Mouse (Mus musculus) midbrain, embryonic 14.5 days (tissue): ENCODE data around the gene Gm11077. TPM values are rescaled to one million over a fixed set of nuclear protein-coding genes. Genes with fewer than 3 reads are reported as not detected.

Experiments
- ATAC-seq: fragments of 200-750 bp; cut with Nextera tagmentation; 2 replicates; pipeline ENCODE4 v1.8.0; 2017; ENCODE audit warnings: moderate number of reproducible peaks, moderate library complexity; ENCODE audit not compliant: low FRiP score, low TSS enrichment
- DNase-seq: peaks from one replicate; pipeline ENCODE4 v3.0.0-alpha.2; 2015
- H3K27ac ChIP-seq: fragments of 300-500 bp; sonication (generic); replicated peaks from 2 replicates; pipeline ENCODE4 v1.5.1; 2014; ENCODE audit warnings: mild to moderate bottlenecking, low read depth, low read length, moderate library complexity
- H3K27me3 ChIP-seq: fragments of 300-500 bp; sonication (generic); 2 replicates; pipeline ENCODE4 v1.6.1; 2014; ENCODE audit warnings: low read length, control low read depth, mixed read lengths; ENCODE audit not compliant: control insufficient read depth, insufficient read depth
- H3K36me3 ChIP-seq: fragments of 300-500 bp; sonication (generic); 2 replicates; pipeline ENCODE4 v1.6.1; 2014; ENCODE audit warnings: low read length, control low read depth; ENCODE audit not compliant: control insufficient read depth, insufficient read depth
- H3K4me1 ChIP-seq: fragments of 300-500 bp; sonication (generic); 2 replicates; pipeline ENCODE4 v1.6.1; 2014; ENCODE audit warnings: mild to moderate bottlenecking, antibody characterized with exemption, low read length, control low read depth; ENCODE audit not compliant: control insufficient read depth, insufficient read depth
- H3K4me2 ChIP-seq: fragments of 300-500 bp; sonication (generic); 2 replicates; pipeline ENCODE4 v1.6.1; 2014; ENCODE audit warnings: mild to moderate bottlenecking, low read length, moderate library complexity
- H3K4me3 ChIP-seq: fragments of 300-500 bp; sonication (generic); replicated peaks from 2 replicates; pipeline ENCODE4 v1.5.1; 2014; ENCODE audit warnings: low read depth, low read length
- H3K9ac ChIP-seq: fragments of 300-500 bp; sonication (generic); replicated peaks from 2 replicates; pipeline ENCODE4 v1.6.1; 2014; ENCODE audit warnings: mild to moderate bottlenecking, low read length, moderate library complexity
- H3K9me3 ChIP-seq: fragments of 300-500 bp; sonication (generic); 2 replicates; pipeline ENCODE4 v1.6.1; 2016; ENCODE audit warnings: low read length, control low read depth, mixed read lengths; ENCODE audit not compliant: control insufficient read depth
- WGBS: fragments of 180-500 bp; shearing (Covaris S2); extraction: QIAGEN DNeasy Blood & Tissue Kit; methylation state at CpG from one replicate; pipeline ENCODE4 v1.1.7; 2014; 5-methylcytosine and 5-hydroxymethylcytosine counted together
- polyA plus RNA-seq: library from polyadenylated mRNA; unstranded; fragments of >200 nt; fragmentation: Nextera tagmentation; extraction: Ambion mirVana; gene quantifications from 2 replicates; pipeline ENCODE4 v1.2.1, GENCODE M21; 2014

Gm11077 gene
- polyA plus RNA-seq, 1 experiment from 2014 or later = not detected

DNA sequence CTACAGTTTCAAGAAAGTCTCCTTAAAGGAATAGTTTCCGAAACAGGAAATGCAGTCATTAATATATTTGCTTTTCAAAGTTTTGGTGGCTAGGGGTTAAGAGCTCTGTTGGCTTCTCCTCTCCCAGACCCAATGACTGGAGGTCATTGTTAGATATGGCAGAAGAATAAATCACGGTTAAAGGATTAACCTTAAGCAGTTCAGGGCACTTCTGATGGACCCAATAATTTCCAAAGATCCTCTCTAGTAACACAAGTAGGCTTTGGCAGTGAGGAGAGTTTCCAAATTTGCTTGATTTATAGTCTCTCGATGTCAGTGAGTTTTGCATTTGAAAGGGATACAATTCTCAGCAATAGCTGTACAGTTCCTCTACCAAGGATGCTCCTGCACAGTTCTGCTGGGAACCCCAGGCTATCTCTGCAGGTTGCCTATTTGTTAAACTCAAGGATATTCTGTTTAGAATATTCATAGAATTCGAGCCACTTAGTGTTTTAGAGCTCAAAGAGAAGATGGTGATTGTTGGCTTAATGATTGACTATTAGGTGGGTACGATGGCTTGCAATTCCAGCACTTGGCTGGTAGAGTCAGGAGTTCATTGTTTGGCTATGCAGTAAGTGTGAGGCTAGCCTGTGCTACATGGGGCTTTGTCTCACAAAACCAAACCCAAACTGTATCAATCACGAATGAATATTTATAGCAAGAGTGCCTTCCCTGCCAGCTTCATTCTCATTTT, 1.8 kb downstream of the Gm11077 start:
- ATAC-seq = 0 out of 2 replicates have a peak, but pooled peaks have one; percentile 9
- Histone ChIP-seq H3K27ac (no peak overlapping the region), H3K4me2 (no peak overlapping the region), H3K4me1 (peaks cover 6% of the 10 kb centered on the region; the same call in 1 of the 2 replicates), H3K27me3 (no peaks in the 10 kb centered on the region), H3K36me3 (no peaks in the 10 kb centered on the region), H3K9ac (no peak overlapping the region), H3K4me3 (no peak overlapping the region), H3K9me3 (no peaks in the 10 kb centered on the region)
- no peak for DNase-seq
- WGBS = 66% methylated on average over 6 of the region's 6 CpGs

DNA sequence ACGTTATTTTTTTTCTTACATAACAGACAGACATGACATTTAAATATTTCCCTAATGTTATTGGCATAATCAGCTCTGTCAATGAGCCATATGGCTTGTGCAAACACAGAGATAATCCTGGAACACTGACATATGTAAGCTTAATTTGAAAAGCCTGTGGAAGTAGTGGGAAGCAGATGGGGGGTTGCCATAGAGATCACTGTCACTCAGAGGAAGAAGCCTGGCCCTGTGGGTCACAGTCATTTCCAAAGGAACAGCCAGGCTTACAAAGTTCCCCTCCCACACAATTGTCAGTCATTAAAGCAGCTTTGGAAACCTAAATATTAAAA, 2.3 kb downstream of the Gm11077 start:
- 21% methylated on average over 1 of the region's 1 CpGs for WGBS
- DNase-seq (peak; percentile 70), ATAC-seq (peak; percentile 83; the same call in 1 of the 2 replicates)
- Histone ChIP-seq H3K4me2 (no peak overlapping the region), H3K27me3 (no peaks in the 10 kb centered on the region), H3K4me3 (no peak overlapping the region), H3K9me3 (no peaks in the 10 kb centered on the region), H3K36me3 (no peaks in the 10 kb centered on the region), H3K9ac (no peak overlapping the region), H3K4me1 (peaks cover 6% of the 10 kb centered on the region; the same call in 1 of the 2 replicates), H3K27ac (no peak overlapping the region)

DNA sequence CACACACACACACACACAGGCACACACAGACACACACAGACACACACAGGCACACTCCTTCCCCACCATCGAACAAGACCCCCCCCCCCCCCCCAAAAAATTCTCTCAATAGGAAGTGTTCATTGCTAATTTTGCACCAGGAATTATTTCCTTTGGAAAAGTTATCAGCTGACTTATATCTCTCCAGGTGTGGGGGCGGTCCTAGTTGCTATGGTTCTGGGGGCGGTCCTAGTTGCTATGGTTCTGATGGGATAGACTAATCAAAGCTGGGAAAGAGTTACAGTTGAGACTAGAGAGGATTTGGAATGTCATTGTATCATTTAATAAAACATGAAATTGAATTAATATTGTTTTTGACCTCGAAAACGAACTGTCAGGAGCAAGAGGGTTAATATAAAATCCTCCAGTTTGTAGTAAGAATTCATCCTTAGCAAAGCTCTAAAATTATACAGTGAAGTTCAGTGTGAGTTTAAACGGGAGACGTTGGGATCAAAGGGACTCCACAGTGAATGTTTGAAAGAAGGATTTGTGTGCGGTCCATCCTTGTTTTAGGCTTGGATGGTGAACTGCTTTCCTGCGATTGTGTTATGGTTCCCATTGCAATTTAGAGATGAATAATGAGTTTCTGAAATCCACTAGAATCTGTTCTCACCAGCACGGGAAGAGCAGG, 4.0 kb downstream of the Gm11077 start:
- H3K27ac ChIP-seq = peak overlapping the region; percentile 49
- ATAC-seq = 0 out of 2 replicates have a peak, but pooled peaks have one; percentile 41
- H3K9me3 ChIP-seq = no peaks in the 10 kb centered on the region
- H3K4me3 ChIP-seq = peak overlapping the region; percentile 37
- no peaks in the 10 kb centered on the region for H3K36me3 ChIP-seq
- peak; percentile 56 for DNase-seq
- no peaks in the 10 kb centered on the region for H3K27me3 ChIP-seq
- peak overlapping the region; percentile 53 for H3K9ac ChIP-seq
- whole genome bisulfite sequencing = 35% methylated on average over 10 of the region's 10 CpGs
- H3K4me2 ChIP-seq = peak overlapping the region; percentile 57
- peaks cover 6% of the 10 kb centered on the region; the same call in 1 of the 2 replicates for H3K4me1 ChIP-seq

DNA sequence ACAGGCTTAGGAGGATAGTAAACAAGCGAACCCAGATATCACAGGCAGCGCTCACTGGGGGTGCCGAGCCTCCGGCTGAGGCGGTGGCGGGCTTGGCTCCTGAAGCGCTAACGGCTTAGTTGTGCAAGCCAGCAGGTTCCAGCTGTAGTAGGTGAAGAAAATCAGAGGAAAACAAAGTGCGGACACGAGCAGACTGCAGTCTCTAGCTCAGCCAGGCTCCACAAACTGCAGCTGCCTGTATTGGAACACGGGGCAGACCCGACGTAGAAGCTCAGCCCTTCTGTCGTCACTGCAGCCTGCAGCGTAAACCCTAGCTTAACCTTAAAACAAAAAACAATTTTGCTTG, 4.5 kb downstream of the Gm11077 start:
- peak overlapping the region; percentile 53 for H3K9ac ChIP-seq
- peak overlapping the region; percentile 57 for H3K4me2 ChIP-seq
- peak overlapping the region; percentile 37 for H3K4me3 ChIP-seq
- DNase-seq (peak; percentile 73), ATAC-seq (peak; percentile 42; the same call in 1 of the 2 replicates)
- H3K36me3 ChIP-seq = no peaks in the 10 kb centered on the region
- H3K27ac ChIP-seq = peak overlapping the region; percentile 49
- WGBS = 3% methylated on average over 15 of the region's 15 CpGs
- no peaks in the 10 kb centered on the region for H3K27me3 ChIP-seq
- H3K9me3 ChIP-seq = no peaks in the 10 kb centered on the region
- peaks cover 6% of the 10 kb centered on the region; the same call in 1 of the 2 replicates for H3K4me1 ChIP-seq

DNA sequence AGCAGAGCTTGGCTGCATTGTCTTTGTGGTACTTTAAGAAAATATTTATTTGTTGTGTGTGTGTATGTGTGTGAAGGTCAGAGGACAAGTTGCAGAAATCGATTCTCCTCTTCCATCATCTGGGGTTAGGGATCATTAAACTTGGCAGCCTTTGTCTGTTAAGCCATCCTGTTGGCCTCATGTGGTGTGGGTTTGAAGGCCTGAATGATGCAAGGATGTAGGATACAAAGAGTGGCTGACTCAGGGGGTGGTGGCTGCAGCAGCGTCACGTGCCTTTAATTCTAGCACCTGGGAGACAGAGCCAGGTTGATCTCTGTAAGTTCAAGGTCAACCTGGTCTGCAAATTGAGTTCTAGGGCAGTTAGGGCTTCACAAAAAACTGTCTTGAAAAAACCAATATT, 16.5 kb downstream of the Gm11077 start:
- no peaks in the 10 kb centered on the region for H3K27me3 ChIP-seq
- 60% methylated on average over 3 of the region's 3 CpGs for WGBS
- H3K9ac ChIP-seq = no peak overlapping the region
- no peaks in the 10 kb centered on the region for H3K36me3 ChIP-seq
- H3K4me3 ChIP-seq = no peak overlapping the region
- H3K27ac ChIP-seq = no peak overlapping the region
- no peak overlapping the region for H3K4me2 ChIP-seq
- DNase-seq (no peak), ATAC-seq (no peak)
- H3K9me3 ChIP-seq = no peaks in the 10 kb centered on the region
- no peaks in the 10 kb centered on the region for H3K4me1 ChIP-seq

DNA sequence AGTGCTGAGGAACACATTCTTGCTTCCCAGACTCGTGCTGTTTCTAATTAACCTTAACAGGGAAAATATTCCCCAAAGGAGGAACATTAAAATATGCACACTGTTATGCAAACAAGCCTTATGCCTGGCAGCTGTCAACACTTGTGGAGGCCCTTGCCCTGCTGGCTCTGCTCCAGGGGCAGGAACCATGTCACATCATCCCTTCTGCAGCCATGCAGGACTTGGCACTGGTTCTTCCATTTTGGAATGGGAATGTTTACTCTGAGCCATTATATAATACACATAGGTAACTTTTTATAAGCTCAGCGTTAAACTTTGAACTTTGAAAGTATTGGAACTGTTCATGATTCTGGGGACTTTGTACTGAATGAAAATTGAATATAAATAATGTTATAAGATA, 18.5 kb downstream of the Gm11077 start:
- Histone ChIP-seq H3K9ac (no peak overlapping the region), H3K27me3 (no peaks in the 10 kb centered on the region), H3K4me1 (no peaks in the 10 kb centered on the region), H3K4me2 (no peak overlapping the region), H3K4me3 (no peak overlapping the region), H3K36me3 (no peaks in the 10 kb centered on the region), H3K27ac (no peak overlapping the region), H3K9me3 (no peaks in the 10 kb centered on the region)
- WGBS = 66% methylated on average over 2 of the region's 2 CpGs
- no peak for ATAC-seq
- no peak for DNase-seq

DNA sequence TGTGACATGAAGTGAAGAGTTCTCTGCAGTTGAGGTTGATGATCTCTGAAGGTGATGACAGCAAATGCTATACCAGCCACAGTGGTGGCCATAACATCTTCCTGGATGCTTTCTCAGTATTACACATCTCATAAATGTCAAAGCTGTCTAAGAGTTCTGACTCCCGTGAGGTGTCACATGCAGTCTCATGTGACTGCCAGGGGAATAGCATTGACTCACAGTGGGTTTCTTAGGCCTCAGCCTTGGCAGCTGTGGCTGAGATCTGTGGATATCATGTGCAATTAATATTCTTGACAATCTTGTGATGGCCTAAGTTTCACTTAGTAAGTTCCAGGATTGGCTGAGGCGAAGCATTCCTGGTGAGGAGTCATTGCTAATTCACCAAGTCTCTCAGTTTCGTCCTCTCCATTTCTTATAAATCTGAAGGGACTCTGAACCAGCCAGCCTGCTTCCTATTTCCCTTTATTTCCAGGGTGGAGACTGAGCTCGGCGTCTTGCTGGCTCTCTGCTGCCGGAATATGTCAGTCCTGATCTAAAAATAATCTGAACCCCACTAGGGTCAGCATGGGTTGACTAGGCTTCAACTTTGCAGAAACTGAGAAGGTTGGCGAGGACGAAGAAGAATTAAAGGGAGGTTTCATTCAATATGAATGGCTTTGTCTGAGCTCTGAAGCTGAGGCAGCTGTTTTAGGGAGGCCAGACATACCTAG, 21.4 kb downstream of the Gm11077 start:
- no peaks in the 10 kb centered on the region for H3K27me3 ChIP-seq
- no peaks in the 10 kb centered on the region for H3K36me3 ChIP-seq
- H3K4me3 ChIP-seq = no peak overlapping the region
- no peaks in the 10 kb centered on the region for H3K4me1 ChIP-seq
- no peak overlapping the region for H3K4me2 ChIP-seq
- no peak overlapping the region for H3K9ac ChIP-seq
- 89% methylated on average over 8 of the region's 8 CpGs for WGBS
- no peak overlapping the region for H3K27ac ChIP-seq
- no peak for DNase-seq
- H3K9me3 ChIP-seq = no peaks in the 10 kb centered on the region
- no peak for ATAC-seq

DNA sequence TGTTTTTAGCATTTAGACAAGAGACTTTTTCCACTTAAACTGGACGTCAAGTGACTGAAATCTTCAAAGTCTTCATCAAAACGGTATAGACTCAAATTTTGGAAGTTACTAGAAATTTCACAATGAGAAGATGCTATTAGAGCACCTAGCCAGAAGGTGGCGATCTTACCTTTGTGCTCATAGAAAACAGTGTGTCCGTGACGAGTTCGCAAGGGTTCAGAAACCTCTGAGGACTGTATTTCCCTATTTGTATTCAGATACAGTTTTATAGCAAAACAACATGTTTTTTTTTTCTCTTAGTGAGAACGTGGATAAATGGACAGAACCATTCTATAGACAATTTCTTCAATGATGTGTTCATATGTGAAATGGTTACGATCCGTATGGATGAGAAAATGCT, 37.3 kb downstream of the Gm11077 start:
- ATAC-seq = no peak
- 44% methylated on average over 9 of the region's 9 CpGs for WGBS
- Histone ChIP-seq H3K27me3 (no peaks in the 10 kb centered on the region), H3K9ac (no peak overlapping the region), H3K36me3 (no peaks in the 10 kb centered on the region), H3K9me3 (no peaks in the 10 kb centered on the region), H3K4me2 (no peak overlapping the region), H3K27ac (no peak overlapping the region), H3K4me3 (no peak overlapping the region), H3K4me1 (peaks cover 11% of the 10 kb centered on the region)
- peak; percentile 86 for DNase-seq
